Mouse (Mus musculus): ENCODE data around the gene Ube2m.

- TF ChIP-seq EP300 (IDR thresholded peaks at IDR 0.05; ENCODE audit: low read depth) (no peak), CTCF (IDR thresholded peaks at IDR 0.05; ENCODE audit: low read depth) (no peak)
Observed at GRCm38 (mm10) chr7:13053001-13053400, 14.9 kb upstream of the Ube2m start.

Data from heart, postnatal 0 days (tissue).